Mouse (Mus musculus): ENCODE data around the gene Fads2.

The Fads2 gene

DNA sequence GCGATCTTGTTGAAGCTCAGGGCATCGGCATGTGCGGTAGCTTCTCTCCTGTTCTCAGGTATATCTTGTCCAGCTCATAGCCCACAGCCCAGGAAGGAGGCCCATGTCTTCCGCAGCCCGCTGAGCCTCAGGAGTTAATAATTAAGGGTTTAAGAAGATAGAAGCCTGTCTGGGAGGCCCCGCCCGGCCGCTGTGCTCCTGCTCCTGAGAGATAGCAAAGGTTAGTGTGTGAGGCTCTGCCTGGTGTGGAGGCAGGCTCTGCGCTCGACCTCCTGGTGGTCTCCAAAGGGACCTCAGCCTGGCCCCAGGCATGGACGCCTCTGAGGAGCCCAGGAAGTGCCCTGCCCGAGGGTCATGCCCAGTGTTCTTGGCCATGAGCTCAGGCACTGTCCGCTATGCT is 86.7 kb downstream of the Fads2 start:
- DNase-seq (ENCODE audit: low read depth, low spot score) = no peak

DNA sequence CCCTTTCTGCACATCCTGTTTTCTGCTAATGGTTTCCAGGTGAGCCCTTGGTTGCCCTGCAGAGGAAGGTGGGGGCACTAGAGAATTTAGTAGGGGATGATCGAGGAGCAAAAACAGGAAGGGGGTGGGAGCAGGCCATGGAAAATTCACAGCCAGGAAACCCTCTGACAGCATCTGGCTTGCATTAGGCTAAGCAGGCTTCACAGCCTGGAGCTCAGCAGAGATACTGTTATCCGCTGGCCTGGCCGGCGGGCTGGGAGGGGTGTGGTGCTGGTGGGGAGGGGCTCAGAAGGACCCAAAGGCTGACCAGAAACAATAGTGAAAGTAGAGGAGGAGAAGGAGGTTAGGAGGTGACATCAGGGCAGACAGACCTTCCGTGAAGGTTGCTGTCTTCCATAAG is 87.6 kb downstream of the Fads2 start:
- peak; percentile 95 for DNase-seq (ENCODE audit: low read depth, low spot score)

DNA sequence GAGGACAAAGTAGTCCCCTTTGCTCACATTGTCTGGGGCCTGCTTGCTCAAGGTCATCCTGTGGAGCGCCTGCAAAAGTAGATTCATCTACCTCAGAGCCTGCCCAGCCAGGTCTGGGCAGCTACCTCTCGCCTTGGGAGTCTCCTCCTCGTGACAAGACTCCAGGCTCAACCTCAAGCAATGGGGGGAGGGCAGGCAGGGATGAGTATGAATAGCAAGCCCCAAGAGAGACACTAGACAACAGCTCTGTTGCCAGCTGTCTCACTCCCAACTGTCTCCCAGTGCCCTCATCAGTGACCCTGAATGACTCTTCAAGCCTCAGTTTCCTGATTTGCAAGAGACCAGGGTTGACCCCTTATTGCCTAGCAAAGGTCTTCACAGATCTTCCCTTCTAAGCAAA is 88.2 kb downstream of the Fads2 start:
- DNase-seq (ENCODE audit: low read depth, low spot score) = peak; percentile 92

DNA sequence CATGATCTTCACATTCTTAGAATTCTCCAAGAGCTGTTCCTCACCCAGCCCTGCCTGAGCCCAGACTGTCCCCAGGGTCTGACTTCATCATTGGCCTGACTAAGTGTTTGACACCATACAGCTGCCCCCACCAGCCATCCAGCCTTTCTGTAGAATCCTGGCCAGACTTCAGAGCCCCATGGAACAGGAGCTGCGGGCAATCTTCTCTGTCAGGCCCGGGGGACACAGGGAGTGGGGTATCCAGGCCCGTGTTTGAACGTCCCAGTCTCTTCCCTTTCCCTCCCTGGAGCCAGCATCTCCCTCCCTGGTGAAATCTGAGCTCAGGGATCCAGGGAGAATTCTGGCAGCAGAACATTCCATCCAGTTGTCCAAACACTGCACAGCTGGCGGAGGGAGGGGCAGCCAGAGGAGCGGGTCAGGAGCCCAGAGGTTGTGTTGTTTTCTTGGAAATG is 88.7 kb downstream of the Fads2 start:
- DNase-seq (ENCODE audit: low read depth, low spot score) = peak; percentile 97

Measured in 3T3-L1 (cell line).